Mouse (Mus musculus): ENCODE measurements around the gene Stk25. TPM values are rescaled to one million over a fixed set of nuclear protein-coding genes. Genes with fewer than 3 reads are reported as not detected.

Gene Stk25
- polyA plus RNA-seq, 1 experiment from 2014 or later = 357 TPM

Other genes starting within 250 kb of the Stk25 start
- gene Hdlbp, start 179.8 kb downstream of the Stk25 start, polyA plus RNA-seq (2014; fragmentation: Nextera tagmentation; extraction: Ambion mirVana) = 66.0 and 69.0 TPM in 2 replicates
- gene Farp2, start 146.6 kb downstream of the Stk25 start, polyA plus RNA-seq (2014; fragmentation: Nextera tagmentation; extraction: Ambion mirVana) = 3.6 and 4.7 TPM in 2 replicates
- 77.6 and 87.4 TPM in 2 replicates for gene Bok, start 27.0 kb upstream of the Stk25 start, polyA plus RNA-seq (2014; fragmentation: Nextera tagmentation; extraction: Ambion mirVana)
- 101 and 102 TPM in 2 replicates for gene Atg4b, start 92.8 kb upstream of the Stk25 start, polyA plus RNA-seq (2014; fragmentation: Nextera tagmentation; extraction: Ambion mirVana)
- 39.2 and 46.3 TPM in 2 replicates for gene Thap4, start 96.2 kb upstream of the Stk25 start, polyA plus RNA-seq (2014; fragmentation: Nextera tagmentation; extraction: Ambion mirVana)
- 143 and 144 TPM in 2 replicates for gene Dtymk, start 143.3 kb upstream of the Stk25 start, polyA plus RNA-seq (2014; fragmentation: Nextera tagmentation; extraction: Ambion mirVana)
- 9.6 and 9.7 TPM in 2 replicates for gene Ing5, start 145.3 kb upstream of the Stk25 start, polyA plus RNA-seq (2014; fragmentation: Nextera tagmentation; extraction: Ambion mirVana)
- 10.5 and 11.5 TPM in 2 replicates for gene D2hgdh, start 166.2 kb upstream of the Stk25 start, polyA plus RNA-seq (2014; fragmentation: Nextera tagmentation; extraction: Ambion mirVana)
- gene Gal3st2, start 202.6 kb upstream of the Stk25 start, polyA plus RNA-seq (2014; fragmentation: Nextera tagmentation; extraction: Ambion mirVana) = 0.24 TPM in 1 of 2 replicates, not detected in the other